Mouse (Mus musculus): ENCODE data around the gene D10Wsu102e. TPM values are rescaled to one million over a fixed set of nuclear protein-coding genes. Genes with fewer than 3 reads are reported as not detected.
A peak's percentile ranks its signal among the peaks of the same experiment; 100 is the strongest.
"Not testable (repeated sequence)": the region's sequence is repeated elsewhere in the genome, so short reads cannot be mapped to it uniquely, and the experiment has no call there.

Gene D10Wsu102e
- polyA plus RNA-seq, 1 experiment from 2014 or later, result 0.77 TPM

GRCm38 (mm10) chr10:83520990-83521389 lies 161.0 kb downstream of the D10Wsu102e start:
- ATAC-seq (ENCODE audit: insufficient number of reproducible peaks, insufficient read depth, low FRiP score, low read depth), result no peak
- H3K27ac ChIP-seq (ENCODE audit: low read length), result no peak overlapping the region
- H3K4me3 ChIP-seq (ENCODE audit: low read depth, low read length), result no peak overlapping the region
- H3K9me3 ChIP-seq (ENCODE audit: control insufficient read depth, low read depth, low read length), result no peaks in the 10 kb centered on the region
- no peaks in the 10 kb centered on the region for H3K4me1 ChIP-seq (ENCODE audit: control insufficient read depth, insufficient read depth, low read length)
- H3K9ac ChIP-seq (replicated peaks; ENCODE audit: low read depth, low read length), result no peak overlapping the region
- H3K36me3 ChIP-seq (ENCODE audit: control insufficient read depth, insufficient read depth, low read length), result no peaks in the 10 kb centered on the region
- H3K27me3 ChIP-seq (ENCODE audit: control insufficient read depth, insufficient read depth, low read length), result no peaks in the 10 kb centered on the region
- H3K4me2 ChIP-seq (replicated peaks; ENCODE audit: low read depth, low read length), result no peak overlapping the region
- WGBS, result 80% methylated on average over 4 of the region's 4 CpGs

DNA sequence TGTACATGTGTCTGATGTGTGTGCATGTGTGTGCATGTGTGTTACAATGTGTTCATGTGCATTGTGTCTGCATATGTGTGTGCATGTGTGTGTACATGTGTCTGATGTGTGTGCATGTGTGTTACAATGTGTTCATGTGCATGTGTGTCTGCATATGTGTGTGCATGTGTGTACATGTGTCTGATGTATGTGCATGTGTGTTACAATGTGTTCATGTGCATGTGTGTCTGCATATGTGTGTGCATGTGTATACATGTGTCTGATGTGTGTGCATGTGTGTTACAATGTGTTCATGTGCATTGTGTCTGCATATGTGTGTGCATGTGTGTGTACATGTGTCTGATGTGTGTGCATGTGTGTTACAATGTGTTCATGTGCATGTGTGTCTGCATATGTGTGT lies 164.2 kb downstream of the D10Wsu102e start:
- H3K4me2 ChIP-seq (replicated peaks; ENCODE audit: low read depth, low read length); H3K27me3 ChIP-seq (ENCODE audit: control insufficient read depth, insufficient read depth, low read length); ATAC-seq (ENCODE audit: insufficient number of reproducible peaks, insufficient read depth, low FRiP score, low read depth); H3K9ac ChIP-seq (replicated peaks; ENCODE audit: low read depth, low read length); H3K9me3 ChIP-seq (ENCODE audit: control insufficient read depth, low read depth, low read length); H3K4me3 ChIP-seq (ENCODE audit: low read depth, low read length); H3K36me3 ChIP-seq (ENCODE audit: control insufficient read depth, insufficient read depth, low read length); H3K4me1 ChIP-seq (ENCODE audit: control insufficient read depth, insufficient read depth, low read length); H3K27ac ChIP-seq (ENCODE audit: low read length): not testable (repeated sequence)

DNA sequence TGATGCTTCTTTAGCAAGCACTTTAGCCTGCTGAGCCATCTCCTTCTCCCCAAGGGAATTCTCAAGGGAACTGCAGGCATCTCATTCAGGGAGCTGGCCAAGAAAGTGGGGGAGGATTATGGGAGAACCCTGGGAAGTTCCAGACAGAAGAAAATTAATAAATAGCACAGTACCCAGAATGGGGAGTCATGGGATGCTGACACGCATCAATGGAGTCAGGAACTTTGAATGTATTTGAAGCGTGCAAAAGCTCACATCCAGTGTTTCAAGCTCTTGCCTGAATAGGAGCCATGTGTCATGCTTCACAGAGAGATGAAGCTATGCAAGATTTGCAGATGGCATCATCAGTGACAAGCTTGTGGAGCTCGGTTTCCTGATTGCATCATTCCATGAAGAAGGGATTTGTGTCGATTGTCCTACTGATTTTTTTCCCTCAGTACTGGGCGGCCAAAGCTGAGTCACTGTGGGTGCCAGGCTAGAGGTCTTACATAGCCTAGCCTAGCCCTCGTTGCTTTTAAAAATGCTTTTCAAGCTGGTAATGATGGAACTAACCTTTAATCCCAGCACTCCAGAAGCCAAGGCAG lies 170.5 kb downstream of the D10Wsu102e start:
- H3K9ac ChIP-seq (replicated peaks; ENCODE audit: low read depth, low read length), result no peak overlapping the region
- H3K4me2 ChIP-seq (replicated peaks; ENCODE audit: low read depth, low read length), result no peak overlapping the region
- H3K4me1 ChIP-seq (ENCODE audit: control insufficient read depth, insufficient read depth, low read length), result no peaks in the 10 kb centered on the region
- no peak overlapping the region for H3K27ac ChIP-seq (ENCODE audit: low read length)
- WGBS, result 89% methylated on average over 6 of the region's 6 CpGs
- no peak overlapping the region for H3K4me3 ChIP-seq (ENCODE audit: low read depth, low read length)
- no peaks in the 10 kb centered on the region for H3K9me3 ChIP-seq (ENCODE audit: control insufficient read depth, low read depth, low read length)
- no peaks in the 10 kb centered on the region for H3K27me3 ChIP-seq (ENCODE audit: control insufficient read depth, insufficient read depth, low read length)
- no peak for ATAC-seq (ENCODE audit: insufficient number of reproducible peaks, insufficient read depth, low FRiP score, low read depth)
- no peaks in the 10 kb centered on the region for H3K36me3 ChIP-seq (ENCODE audit: control insufficient read depth, insufficient read depth, low read length)

- H3K9ac ChIP-seq (replicated peaks; ENCODE audit: low read depth, low read length), result peak overlapping the region; percentile 25; the same call in 1 of the 2 replicates
- no peaks in the 10 kb centered on the region for H3K36me3 ChIP-seq (ENCODE audit: control insufficient read depth, insufficient read depth, low read length)
- H3K4me3 ChIP-seq (ENCODE audit: low read depth, low read length), result peak overlapping the region; percentile 33
- H3K27ac ChIP-seq (ENCODE audit: low read length), result no peak overlapping the region
- no peaks in the 10 kb centered on the region for H3K9me3 ChIP-seq (ENCODE audit: control insufficient read depth, low read depth, low read length)
- H3K4me1 ChIP-seq (ENCODE audit: control insufficient read depth, insufficient read depth, low read length), result no peaks in the 10 kb centered on the region
- 0 out of 2 replicates have a peak, but pooled peaks have one; percentile 24 for ATAC-seq (ENCODE audit: insufficient number of reproducible peaks, insufficient read depth, low FRiP score, low read depth)
- 4% methylated on average over 27 of the region's 27 CpGs for WGBS
- H3K4me2 ChIP-seq (replicated peaks; ENCODE audit: low read depth, low read length), result peak overlapping the region; percentile 94
- H3K27me3 ChIP-seq (ENCODE audit: control insufficient read depth, insufficient read depth, low read length), result no peaks in the 10 kb centered on the region
Observed at GRCm38 (mm10) chr10:83533258-83533909, 173.4 kb downstream of the D10Wsu102e start.

DNA sequence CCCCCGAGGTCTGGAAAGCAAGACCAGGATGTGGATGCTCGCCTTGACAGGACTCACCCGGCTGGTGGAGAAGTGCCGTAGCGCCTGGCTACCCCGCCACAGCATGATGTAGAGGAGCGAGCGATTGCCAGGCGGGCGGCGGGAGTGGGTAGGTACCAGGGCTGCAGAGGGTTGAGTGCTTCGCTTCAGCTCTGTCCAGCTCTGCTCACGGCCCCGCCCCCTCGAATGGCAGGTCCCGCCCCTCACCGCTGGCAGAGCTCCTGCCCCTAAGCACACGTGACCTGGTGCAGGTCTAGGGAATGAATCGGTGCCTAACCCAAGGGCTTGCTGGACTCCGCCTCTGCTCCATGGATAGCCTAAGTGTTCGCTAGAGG lies 173.9 kb downstream of the D10Wsu102e start, which contains the start of gene Aldh1l2:
Aldh1l2 (minus strand) TSS at position 231 of the 374 bp plus-strand sequence.
- WGBS, result under 1% methylated on average over 21 of the region's 21 CpGs
- Histone ChIP-seq H3K27me3 (ENCODE audit: control insufficient read depth, insufficient read depth, low read length) (no peaks in the 10 kb centered on the region), H3K4me3 (ENCODE audit: low read depth, low read length) (peak within 1 kb of the TSS; percentile 33), H3K9me3 (ENCODE audit: control insufficient read depth, low read depth, low read length) (no peaks in the 10 kb centered on the region), H3K9ac (replicated peaks; ENCODE audit: low read depth, low read length) (peak within 1 kb of the TSS; percentile 25; the same call in 1 of the 2 replicates), H3K27ac (ENCODE audit: low read length) (no peak within 1 kb of the TSS), H3K36me3 (ENCODE audit: control insufficient read depth, insufficient read depth, low read length) (no peaks in the 10 kb centered on the region), H3K4me2 (replicated peaks; ENCODE audit: low read depth, low read length) (peak within 1 kb of the TSS; percentile 94), H3K4me1 (ENCODE audit: control insufficient read depth, insufficient read depth, low read length) (no peaks in the 10 kb centered on the region)
- ATAC-seq (ENCODE audit: insufficient number of reproducible peaks, insufficient read depth, low FRiP score, low read depth), result peak; percentile 94

GRCm38 (mm10) chr10:83536436-83536835 lies 176.4 kb downstream of the D10Wsu102e start:
- H3K4me3 ChIP-seq (ENCODE audit: low read depth, low read length), result no peak overlapping the region
- no peaks in the 10 kb centered on the region for H3K9me3 ChIP-seq (ENCODE audit: control insufficient read depth, low read depth, low read length)
- no peak overlapping the region for H3K27ac ChIP-seq (ENCODE audit: low read length)
- ATAC-seq (ENCODE audit: insufficient number of reproducible peaks, insufficient read depth, low FRiP score, low read depth), result no peak
- WGBS, result 6% methylated on average over 1 of the region's 1 CpGs
- H3K9ac ChIP-seq (replicated peaks; ENCODE audit: low read depth, low read length), result no peak overlapping the region
- H3K4me2 ChIP-seq (replicated peaks; ENCODE audit: low read depth, low read length), result no peak overlapping the region
- H3K36me3 ChIP-seq (ENCODE audit: control insufficient read depth, insufficient read depth, low read length), result no peaks in the 10 kb centered on the region
- no peaks in the 10 kb centered on the region for H3K27me3 ChIP-seq (ENCODE audit: control insufficient read depth, insufficient read depth, low read length)
- no peaks in the 10 kb centered on the region for H3K4me1 ChIP-seq (ENCODE audit: control insufficient read depth, insufficient read depth, low read length)

Other genes with a start within 250 kb of the D10Wsu102e start
- 0.76 and 1.2 TPM in 2 replicates for gene Slc41a2, start 22.3 kb upstream of the D10Wsu102e start, polyA plus RNA-seq (2014; fragmentation: Nextera tagmentation; extraction: Ambion mirVana)
- 2.2 and 2.3 TPM in 2 replicates for gene Aldh1l2, start 173.9 kb downstream of the D10Wsu102e start, polyA plus RNA-seq (2014; fragmentation: Nextera tagmentation; extraction: Ambion mirVana)
- gene Washc4, start 183.5 kb downstream of the D10Wsu102e start, polyA plus RNA-seq (2014; fragmentation: Nextera tagmentation; extraction: Ambion mirVana), result 36.1 and 42.7 TPM in 2 replicates